Mouse (Mus musculus): ENCODE data around the gene Vgf. TPM values are rescaled to one million over a fixed set of nuclear protein-coding genes. Genes with fewer than 3 reads are reported as not detected.
A peak's percentile ranks its signal among the peaks of the same experiment; 100 is the strongest.

Vgf gene
- not detected for total RNA-seq (2021)

DNA sequence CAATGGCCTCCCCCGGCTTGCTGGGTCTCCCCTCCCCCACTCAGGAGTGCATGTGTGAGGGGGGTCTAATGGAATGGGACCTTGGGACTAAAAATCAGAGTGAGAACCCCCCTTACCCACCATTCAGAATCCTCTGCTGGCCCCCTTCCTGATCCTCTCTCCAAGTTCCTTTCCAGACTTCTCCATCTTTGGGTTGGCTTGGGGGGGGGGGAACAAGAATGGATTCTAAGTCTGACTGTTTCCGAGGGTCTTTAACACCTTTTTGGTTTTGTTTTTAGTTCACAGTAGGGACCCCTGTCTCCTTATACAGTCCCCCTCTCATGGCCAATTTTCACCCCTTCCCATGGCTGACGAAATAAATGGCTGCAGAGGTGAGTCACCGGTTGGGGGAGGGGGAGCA is at the start of gene Vgf:
Gene Vgf, plus strand, starts transcription at position 301 of the 400 bp plus-strand sequence.
- intact Hi-C loops (cut with DNase I), result no loop called here
- DNase-seq, result no peak

DNA sequence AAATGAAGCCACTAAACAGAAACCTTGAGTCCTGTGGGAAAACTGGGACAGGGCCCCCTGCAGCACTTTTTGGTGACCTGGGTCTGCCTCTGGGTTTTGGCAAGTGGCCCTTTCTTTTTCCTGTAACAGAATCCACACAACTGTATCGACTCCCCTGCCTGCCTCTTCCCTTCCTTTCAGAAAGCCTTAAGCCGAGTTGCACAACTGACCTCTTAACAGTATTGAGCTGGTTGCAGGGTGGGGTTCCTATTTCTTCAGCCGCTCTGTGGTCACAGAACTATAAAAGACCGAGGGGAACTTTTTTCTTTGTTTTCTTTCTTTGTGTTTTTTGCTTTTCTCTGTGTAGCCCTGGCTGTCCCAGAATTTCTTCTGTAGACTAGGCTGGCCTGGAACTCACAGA is 48.4 kb upstream of the Vgf start:
- intact Hi-C loops (cut with DNase I), result no loop called here
- no peak for DNase-seq

DNA sequence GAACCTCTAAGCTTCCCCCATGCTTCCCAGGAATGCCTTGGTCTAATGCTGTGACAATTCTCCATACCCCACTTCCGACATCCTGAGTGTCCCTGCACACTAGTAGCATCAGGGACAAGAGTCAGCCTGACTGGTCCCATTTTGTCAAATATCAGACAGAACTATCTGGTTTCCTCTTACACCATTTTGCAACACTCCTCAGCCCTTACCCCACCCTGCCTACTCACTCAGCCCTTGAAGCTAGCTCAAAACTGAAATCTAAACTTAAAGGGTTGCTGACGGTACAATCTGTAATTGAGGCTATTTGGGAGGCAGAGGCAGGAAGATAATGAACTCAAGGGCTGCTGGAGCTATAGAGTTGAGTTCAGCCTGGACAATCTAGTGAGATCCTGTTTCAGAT is 46.4 kb upstream of the Vgf start:
- no peak for DNase-seq
- intact Hi-C loops (cut with DNase I), result no loop called here

DNA sequence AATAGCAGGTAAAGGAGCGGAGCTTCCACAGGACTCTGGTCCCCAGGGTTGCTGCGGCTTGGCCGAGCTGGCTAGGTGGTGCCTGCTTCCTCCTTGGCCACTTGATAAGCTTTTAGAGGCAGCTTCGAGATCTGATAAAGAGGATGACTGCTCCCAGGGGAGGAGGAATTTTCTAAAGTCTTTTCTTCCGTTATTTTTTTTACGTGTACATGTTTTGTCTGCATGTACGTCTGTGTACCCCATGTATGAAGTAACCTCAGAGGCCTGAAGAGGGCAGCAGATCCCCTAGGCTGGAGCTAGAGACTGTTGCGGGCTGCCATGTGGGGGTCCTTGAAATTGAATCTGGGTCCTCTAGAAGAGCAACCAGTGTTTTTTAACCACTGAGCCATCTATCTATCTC is 45.2 kb upstream of the Vgf start:
- intact Hi-C loops (cut with DNase I), result no loop called here
- no peak for DNase-seq

DNA sequence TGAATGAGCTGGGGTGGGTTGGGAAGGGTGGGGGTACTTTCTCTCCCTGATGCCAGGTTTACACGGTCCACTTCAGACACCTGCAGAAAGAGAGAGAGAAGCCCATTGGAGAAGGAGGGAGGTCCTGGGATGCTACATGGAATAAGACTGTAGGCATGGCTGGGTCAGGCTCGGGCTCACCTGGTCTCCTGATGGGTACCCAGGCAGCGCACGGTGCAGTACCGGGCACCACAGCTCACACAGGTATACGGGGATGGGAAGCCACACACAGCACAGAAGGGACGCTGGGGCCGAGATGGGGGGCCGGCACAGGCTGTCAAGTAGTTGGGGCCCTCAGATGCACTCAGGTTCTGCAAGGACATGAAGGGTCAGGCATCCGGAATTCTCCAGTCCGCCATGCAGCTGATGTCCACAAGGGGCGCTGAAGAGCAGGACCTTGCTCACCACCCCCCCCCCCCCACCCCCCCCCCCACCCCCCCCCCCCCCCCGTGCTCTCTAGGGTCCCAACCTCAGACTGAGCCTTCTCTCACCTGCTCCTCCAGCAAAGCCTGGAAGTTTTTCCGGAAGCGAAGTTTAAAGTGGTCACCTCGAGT is 43.8 kb upstream of the Vgf start:
- peak in 1 of 2 experiments; percentile 76 for DNase-seq
- intact Hi-C loops (cut with DNase I), result no loop called here

DNA sequence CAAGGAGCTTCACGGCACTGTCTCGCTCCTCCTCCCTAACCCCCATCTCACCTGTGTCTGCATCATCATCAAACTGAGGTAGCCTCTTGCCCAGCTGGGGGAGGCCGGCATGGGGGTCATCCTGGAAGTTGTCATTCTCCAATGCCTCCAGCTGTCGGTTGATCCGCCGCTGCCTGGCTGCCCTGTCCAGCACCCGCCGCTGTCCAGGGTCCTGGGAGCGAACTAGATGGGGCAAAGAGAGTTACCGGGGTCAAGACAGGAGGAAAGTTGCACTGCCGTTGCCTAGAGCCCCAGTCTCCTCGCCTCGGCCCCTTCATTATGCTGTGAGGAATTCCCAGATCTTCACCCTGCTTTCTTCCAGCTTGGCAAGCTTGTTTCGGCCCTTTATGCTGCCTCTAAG is 41.4 kb upstream of the Vgf start:
- DNase-seq, result no peak
- intact Hi-C loops (cut with DNase I), result no loop called here

DNA sequence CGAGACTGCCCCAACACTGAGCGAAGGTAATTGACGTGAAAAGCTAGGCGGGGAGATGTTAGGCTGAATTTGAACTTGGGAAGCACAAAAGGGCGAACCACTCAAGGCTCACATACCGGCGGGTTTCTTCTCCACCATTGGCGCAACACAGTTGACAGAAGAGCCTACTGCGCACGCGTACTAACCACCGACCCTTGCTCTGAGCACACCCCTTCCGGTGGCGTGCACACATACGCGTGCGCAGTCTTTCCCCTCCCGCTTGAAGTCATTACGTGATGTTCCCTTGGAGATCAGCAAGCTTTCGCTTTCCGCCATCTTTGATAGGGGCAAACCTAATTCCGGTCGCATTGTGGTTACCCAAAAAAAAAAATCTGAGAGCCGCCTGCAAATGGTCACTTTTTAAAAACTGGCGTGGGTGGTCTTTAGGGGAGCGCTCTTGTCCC is 39.5 kb upstream of the Vgf start, which contains the start of gene Plod3:
Gene Plod3, plus strand, starts transcription at position 325 of the 443 bp plus-strand sequence.
- peak; percentile 96 to 98 for DNase-seq

DNA sequence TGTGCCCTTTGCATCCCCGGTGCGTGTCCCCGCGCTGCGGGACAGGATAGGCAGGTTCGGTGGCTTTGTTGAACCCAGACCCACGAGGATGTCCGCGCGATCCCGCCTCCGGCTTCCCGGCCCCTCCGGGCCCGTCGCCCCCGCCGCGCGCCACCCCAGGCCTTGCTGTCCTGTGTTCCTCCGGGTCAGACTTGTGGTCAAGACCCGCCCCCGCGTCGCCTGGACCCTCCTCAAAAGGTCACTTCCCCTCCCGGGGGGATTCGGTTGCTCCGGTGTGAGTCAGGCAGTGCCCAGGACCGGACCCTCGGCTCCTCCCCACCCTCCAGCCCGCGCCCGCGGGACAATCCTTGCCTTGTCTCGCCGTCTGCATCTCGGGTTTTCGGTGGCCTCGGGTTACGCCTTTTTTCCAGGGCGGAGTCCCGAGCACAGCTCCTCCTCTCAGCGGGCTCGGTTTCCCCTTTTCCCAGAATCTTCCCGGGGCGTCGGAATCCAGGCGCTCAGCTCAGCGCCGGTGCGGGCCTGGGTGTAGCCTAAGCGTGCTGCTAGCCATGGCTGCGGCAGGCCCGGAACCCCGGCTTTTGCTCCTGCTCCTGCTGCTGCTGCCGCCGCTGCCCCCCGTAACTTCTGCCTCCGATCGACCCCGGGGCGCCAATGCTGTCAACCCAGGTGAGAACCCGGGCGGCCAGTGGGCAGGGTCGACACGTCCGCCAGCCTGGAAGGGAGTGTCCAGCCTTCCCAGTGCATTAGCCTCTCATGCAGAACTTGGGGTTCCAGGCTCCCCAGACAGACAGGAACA is 38.9 kb upstream of the Vgf start:
- intact Hi-C loops (cut with DNase I), result no loop called here
- DNase-seq, result peak; percentile 84 to 89

More for the DNA sequence above, 39.5 kb upstream of the Vgf start, which contains the start of gene Plod3:
- intact Hi-C loops (cut with DNase I), result no loop called here

DNA sequence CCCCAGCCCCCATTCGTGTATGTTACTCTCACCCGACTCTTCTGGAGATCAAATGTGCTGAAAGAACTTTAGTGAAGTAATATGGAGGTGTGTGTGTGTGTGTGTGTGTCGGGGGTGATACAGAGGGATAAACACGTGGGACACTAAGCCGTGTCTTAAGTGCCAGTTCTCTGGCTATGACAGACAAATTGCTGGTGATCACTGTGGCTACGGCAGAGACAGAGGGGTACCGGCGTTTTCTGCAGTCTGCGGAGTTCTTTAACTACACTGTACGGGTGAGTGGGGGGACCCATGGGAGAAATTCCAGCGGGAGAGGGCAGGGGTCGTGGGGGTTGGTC is 38.3 kb upstream of the Vgf start, which contains the start of gene Znhit1:
Gene Znhit1, minus strand, starts transcription at position 88 of the 338 bp plus-strand sequence.
- intact Hi-C loops (cut with DNase I), result no loop called here
- DNase-seq, result peak in 1 of 2 experiments; percentile 23

DNA sequence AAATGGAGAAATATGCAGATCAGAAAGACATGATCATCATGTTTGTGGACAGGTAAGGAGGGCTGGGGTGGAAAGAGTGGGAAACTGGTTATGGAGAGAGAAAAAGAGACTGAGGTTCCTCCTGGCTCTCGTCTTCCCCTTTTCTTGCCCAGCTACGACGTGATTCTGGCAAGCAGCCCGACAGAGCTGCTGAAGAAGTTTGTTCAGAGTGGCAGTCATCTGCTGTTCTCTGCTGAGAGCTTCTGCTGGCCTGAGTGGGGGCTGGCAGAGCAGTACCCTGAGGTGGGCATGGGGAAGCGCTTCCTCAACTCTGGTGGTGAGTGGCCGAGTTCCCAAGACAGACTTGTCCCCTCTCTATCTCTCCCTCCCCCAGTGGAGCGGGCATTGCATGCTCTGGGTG is 37.8 kb upstream of the Vgf start:
- DNase-seq, result peak in 1 of 2 experiments; percentile 44
- intact Hi-C loops (cut with DNase I), result no loop called here

DNA sequence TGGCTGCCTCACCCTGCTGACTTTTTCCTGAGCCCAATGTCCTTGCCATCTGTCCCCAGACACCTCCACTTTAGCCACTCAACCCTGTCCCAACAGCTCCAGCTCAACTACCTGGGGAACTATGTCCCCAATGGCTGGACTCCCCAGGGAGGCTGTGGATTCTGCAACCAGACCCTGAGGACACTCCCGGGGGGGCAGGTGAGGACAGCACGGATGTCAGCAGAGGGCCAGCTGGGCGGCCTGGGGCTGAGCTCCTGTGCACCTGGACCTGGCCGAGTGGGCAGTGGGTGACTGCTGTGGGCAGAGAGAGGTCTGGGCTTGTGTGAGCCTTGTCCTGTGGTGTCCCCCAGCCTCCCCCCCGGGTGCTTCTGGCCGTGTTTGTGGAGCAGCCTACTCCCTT is 36.4 kb upstream of the Vgf start:
- intact Hi-C loops (cut with DNase I), result no loop called here
- no peak for DNase-seq

DNA sequence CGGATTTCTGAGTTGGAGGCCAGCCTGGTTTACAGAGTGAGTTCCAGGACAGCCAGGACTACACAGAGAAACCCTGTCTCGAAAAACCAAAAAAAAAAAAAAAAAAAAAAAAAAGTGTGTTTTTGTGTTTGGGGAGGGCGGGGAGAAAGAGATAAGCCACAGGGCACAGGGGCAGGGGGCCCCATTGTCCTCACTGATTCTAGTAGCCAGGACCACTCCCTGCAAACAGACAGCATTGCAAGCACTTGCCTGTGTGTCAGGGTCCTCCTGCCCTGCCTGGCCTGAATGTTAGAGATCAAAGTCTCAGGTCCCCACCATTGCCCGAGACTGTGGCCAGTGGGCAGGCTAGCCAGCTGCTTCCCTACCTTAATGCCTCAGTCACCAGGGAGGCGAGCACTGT is 26.7 kb upstream of the Vgf start:
- DNase-seq, result no peak

DNA sequence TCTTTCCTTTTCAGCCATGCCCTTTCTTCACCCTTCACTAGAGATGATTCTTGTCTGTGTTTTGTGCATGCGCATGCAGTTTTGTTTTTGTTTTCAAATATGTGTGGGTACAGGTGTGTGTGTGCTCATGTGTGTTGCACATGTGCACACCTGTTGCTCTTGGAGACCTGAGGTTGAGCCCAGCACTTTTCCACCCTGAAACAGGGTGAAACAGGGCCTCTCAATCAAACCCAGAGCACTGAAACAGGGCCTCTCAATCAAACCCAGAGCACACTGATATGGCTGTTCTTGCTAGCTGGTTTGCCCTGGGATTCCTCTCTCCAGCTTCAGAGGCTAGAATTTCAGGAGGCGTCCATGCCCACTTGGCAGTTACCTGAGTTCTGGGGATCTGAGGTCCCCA is 25.6 kb upstream of the Vgf start:
- intact Hi-C loops (cut with DNase I), result no loop called here
- no peak for DNase-seq

More for the DNA sequence above, 26.7 kb upstream of the Vgf start:
- intact Hi-C loops (cut with DNase I), result no loop called here

DNA sequence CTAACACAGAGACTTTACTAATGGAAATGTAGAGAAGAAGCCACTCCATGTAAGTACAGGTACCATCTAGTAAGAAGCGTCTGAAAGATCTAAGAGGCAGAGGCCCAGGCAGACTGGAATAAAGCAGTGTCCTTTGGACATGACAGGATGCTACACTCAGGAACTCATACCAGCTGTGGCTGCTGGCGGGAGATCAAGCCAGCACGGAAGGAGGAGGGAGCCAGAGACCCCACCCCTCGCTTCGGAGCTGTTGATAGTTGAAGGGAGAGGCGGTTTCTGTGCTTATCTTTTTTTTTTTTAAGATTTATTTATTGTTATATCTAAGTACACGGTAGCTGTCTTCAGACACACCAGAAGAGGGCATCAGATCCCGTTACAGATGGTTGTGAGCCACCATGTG is 18.9 kb upstream of the Vgf start:
- no peak for DNase-seq

DNA sequence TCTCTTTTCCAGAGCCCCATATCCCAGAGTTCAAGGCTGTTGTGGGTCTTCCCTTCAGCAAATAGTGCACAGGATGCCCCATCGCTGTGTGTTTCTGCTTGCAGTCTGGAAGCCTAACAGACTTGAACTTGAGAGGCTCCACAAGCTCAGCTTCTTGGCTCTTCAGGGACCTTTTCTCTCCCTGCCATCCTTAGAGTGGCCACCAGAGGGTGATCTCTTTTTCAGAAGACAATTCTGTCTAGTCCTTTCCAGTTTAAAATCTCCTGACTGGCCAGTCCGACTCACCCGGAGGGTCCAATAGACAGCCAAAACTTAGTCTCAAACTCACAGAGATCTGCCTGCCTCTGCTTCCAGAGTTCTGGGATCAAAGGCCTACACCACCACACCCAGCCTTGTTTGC is 16.2 kb upstream of the Vgf start:
- intact Hi-C loops (cut with DNase I), result no loop called here
- peak; percentile 56 to 72 for DNase-seq

More for the DNA sequence above, 18.9 kb upstream of the Vgf start:
- intact Hi-C loops (cut with DNase I), result no loop called here

DNA sequence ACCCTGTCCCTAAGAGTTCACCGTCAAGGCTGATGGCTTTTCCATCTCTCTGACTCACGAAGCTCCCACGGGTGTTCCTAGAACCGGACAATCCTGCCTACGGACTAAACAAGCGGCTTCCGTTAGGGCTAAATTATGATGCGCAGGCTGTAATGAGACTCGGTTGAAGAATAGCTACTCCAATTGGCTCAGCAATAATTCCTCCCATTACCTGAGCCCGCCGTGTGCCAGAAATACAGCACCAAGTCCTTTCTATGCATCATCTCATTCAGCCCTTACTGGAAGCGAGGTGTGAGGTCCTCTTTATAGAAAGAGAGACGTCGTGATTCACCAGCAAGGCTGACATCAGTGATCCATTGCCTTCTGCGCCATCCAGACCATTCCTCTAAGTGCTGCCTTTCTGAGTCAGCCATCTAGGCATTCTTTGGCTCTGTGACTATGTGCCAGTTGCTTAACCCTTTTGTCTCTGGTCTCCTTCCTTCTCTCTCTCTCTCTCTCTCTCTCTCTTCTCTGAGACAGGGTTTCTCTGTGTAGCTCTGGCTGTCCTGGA is 13.7 kb upstream of the Vgf start:
- DNase-seq, result no peak
- intact Hi-C loops (cut with DNase I), result no loop called here

DNA sequence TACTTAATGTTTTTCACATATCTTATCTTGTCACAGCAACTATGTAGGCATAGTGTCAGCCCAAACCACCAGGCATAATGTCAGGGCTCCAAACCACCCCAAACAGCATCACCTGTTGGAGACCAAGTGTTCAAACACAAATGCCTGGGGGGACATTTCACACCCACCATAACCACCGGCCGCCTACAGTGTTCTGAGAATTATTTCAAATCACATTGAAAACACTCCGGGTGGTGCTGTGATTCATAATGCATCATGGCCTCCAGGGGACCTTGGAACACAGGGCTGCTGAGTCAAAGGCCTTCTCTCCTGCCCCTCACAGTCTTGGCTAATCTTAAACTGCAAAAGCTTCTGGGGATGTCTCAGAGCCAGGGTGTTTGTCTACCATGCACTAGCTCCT is 10.3 kb upstream of the Vgf start:
- no peak for DNase-seq
- intact Hi-C loops (cut with DNase I), result no loop called here

DNA sequence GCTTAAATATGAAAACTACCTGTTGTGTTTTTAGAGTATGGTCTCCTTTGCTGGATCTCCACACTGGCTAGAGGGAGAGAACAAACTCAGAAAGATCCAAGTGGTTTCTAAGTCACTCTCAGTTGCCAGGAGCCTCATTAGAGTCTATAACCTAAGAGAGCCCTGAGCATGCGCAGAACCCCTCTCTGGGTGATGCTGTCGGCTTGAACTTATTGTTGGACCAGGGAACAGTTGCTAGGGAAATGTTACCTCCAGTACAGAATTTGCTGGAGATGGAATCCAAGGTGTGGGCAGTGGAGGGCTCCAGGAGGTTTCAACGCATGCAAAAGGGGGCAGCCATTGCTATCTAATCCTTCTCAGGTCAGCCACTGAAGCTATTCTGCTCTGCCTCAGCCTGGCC is 1.9 kb upstream of the Vgf start:
- no peak for DNase-seq
- intact Hi-C loops (cut with DNase I), result loop anchor here (2.0 kb wide), 1 partner anchor 38 kb away; no protein-coding TSS in a partner anchor

DNA sequence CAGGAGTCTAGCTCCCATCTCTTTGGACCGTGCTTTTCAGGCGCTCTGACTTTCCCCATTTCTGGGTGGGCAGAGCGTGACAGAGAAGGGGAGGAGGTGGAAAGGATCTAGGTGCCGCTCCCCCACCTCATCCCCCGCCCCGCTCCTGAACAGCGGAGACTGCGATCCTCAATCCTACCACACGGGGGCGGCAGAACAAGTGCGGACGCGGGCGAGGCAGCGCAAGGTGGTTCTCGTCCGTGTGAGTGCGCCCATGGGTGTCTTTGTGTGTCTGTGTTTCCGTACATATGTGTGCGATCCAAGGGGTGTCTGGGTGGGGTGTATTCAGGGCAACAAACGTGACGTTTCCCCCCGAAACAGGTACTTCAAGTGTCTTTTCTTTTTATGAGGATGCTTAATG is 1.1 kb upstream of the Vgf start:
- intact Hi-C loops (cut with DNase I), result loop anchor here (1.0 to 2.0 kb wide), 2 partner anchors 38 to 82 kb away; no protein-coding TSS in a partner anchor
- DNase-seq, result peak; percentile 77 to 89

DNA sequence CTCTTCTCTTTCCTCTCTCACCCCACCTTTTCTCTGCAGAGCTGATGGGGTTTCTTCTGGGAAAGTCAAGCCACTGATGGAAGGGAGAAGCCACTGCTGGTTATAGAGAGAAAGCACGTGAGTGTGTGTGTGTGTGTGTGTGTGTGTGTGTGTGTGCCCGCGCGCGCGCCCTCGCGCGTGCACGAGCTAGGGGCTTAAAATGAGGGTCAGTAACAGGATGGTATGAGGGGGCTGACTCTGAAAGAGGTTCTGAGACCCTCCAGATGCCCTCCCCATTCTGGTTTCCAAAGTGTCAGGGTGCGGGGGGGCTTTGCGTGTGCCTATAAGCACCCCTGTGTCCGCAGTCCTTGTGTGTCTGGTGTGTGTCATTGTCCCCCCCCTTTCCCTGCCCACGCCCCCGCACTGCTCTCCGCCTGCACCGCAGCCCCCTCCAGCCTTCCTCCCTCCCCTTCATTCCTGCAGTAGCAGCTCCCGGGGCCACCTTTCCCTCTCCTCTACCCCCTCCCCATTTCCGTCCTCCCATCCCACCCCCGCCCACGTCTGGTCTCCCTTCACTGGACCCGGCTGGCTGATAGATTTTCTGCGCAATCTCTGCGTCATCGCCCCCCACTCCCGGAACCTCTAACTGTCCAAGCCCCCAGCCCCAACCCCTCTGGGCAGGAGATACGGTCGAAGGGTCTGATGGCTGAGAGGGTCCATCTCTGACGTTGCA is 2.5 kb downstream of the Vgf start:
- intact Hi-C loops (cut with DNase I), result no loop called here
- DNase-seq, result no peak

DNA sequence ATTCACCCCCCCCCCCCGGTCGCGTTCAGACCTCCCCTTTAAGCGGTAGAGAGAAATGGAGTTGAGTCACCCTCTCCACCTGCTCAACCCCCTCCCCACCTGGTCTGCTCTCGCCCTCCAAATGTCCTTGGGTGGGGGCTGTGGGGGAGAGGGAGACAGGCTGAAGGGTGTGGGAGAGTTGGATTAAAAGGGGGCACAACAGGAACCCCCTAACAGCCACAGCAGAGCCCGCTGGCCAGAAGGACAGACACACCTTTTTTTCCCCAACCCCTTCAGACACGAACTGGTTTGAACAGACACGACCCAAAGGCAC is 3.0 kb downstream of the Vgf start:
- DNase-seq, result no peak
- intact Hi-C loops (cut with DNase I), result no loop called here
